Comparison of ENCODE assay signal across 27 mouse cellular contexts in genomic region chr3:89928956-89929355, GRCm38 (mm10).
"Had no signal": no experiment of that assay in that cellular context is flagged by ENCODE, and none has a peak within 500 bp of the region (broad histone marks: within the 10 kb centered on the region; RNA-seq: fewer than 3 reads in every experiment).

No protein-coding gene starts in this region.

- DNase-seq: heart, postnatal 14 days; heart, postnatal 36 days; heart, postnatal 4 days; kidney, adult 11 months; kidney, adult 18-20 months; kidney, adult 2 months; kidney, adult 8-10 months; kidney, adult 9 months; kidney, postnatal 10 days; kidney, postnatal 14 days; kidney, postnatal 25 days; kidney, postnatal 36 days; kidney, postnatal 4 days; layer of hippocampus, adult 9-11 months; layer of hippocampus, postnatal 36 days had no signal

- ATAC-seq: hindbrain, embryonic 16.5 days; hindbrain, postnatal 0 days; inflammation-experienced regulatory T-cells, adult 6 months; intestine, embryonic 15.5 days; intestine, embryonic 16.5 days; intestine, postnatal 0 days had no signal

- H3K27me3 ChIP-seq: heart, embryonic 12.5 days; heart, embryonic 13.5 days; heart, embryonic 15.5 days; hindbrain, embryonic 12.5 days; hindbrain, embryonic 15.5 days; intestine, embryonic 15.5 days; kidney, embryonic 15.5 days had no signal
